Mouse (Mus musculus) small intestine, adult 2 months (tissue): ENCODE measurements at regions not wholly inside any gene's neighbourhood (a gene's known extent, or its start where the extent isn't known, plus 50 kb on each side); places are given as distances from the start of the nearest gene placed in this dataset.

Experiments
- H3K27ac ChIP-seq: fragments of 200-500 bp; 2 replicates; pipeline ENCODE4 v1.5.1; 2012; ENCODE audit warnings: low read depth, low read length, control low read depth, inconsistent platforms; ENCODE audit not compliant: insufficient read depth
- H3K27me3 ChIP-seq: fragments of 200-500 bp; 2 replicates; pipeline ENCODE4 v1.6.1; 2012; ENCODE audit warnings: mild to moderate bottlenecking, moderate library complexity, low read length, inconsistent platforms; ENCODE audit not compliant: control insufficient read depth, insufficient read depth
- H3K36me3 ChIP-seq: fragments of 200-500 bp; 2 replicates; pipeline ENCODE4 v1.6.1; 2012; ENCODE audit warnings: mild to moderate bottlenecking, low read length, control low read depth, inconsistent platforms; ENCODE audit not compliant: control insufficient read depth, insufficient read depth
- H3K4me1 ChIP-seq: fragments of 200-500 bp; 2 replicates; pipeline ENCODE4 v1.6.1; 2012; ENCODE audit warnings: low read length, inconsistent platforms, mixed read lengths; ENCODE audit not compliant: control insufficient read depth, insufficient read depth, insufficient read length
- H3K4me3 ChIP-seq: fragments of 200-500 bp; 2 replicates; pipeline ENCODE4 v1.5.1; 2012; ENCODE audit warnings: low read depth, mild to moderate bottlenecking, control low read depth, inconsistent platforms, low read length, moderate library complexity
- CTCF ChIP-seq: fragments of 200-500 bp; IDR thresholded peaks from 2 replicates; pipeline ENCODE4 v1.5.1; 2012; ENCODE audit warnings: low read depth, mild to moderate bottlenecking, control low read depth, inconsistent platforms, low read length, moderate library complexity, mixed read lengths; ENCODE audit not compliant: insufficient replicate concordance, insufficient read length; ENCODE audit errors: extremely low read depth
- POLR2A ChIP-seq: fragments of 200-500 bp; IDR thresholded peaks from 2 replicates; pipeline ENCODE4 v1.6.1; 2012; ENCODE audit warnings: low read depth, mild to moderate bottlenecking, control low read depth, inconsistent platforms, low read length, moderate library complexity
- WGBS: fragments of 180-500 bp; shearing (Covaris S2); methylation state at CpG from one replicate; pipeline ENCODE4 v1.1.7; 2018; 5-methylcytosine and 5-hydroxymethylcytosine counted together

GRCm38 (mm10) chr13:107546181-107546900 is 497.9 kb upstream of the Smim15 start:
- no peaks in the 10 kb centered on the region for H3K27me3 ChIP-seq
- H3K27ac ChIP-seq: no peak overlapping the region
- H3K4me1 ChIP-seq: no peaks in the 10 kb centered on the region
- H3K36me3 ChIP-seq: no peaks in the 10 kb centered on the region
- TF ChIP-seq CTCF: no peak
- TF ChIP-seq POLR2A: no peak
- no peak overlapping the region for H3K4me3 ChIP-seq
- WGBS: 72% methylated on average over 10 of the region's 10 CpGs

GRCm38 (mm10) chr13:107541635-107541955 is 502.7 kb upstream of the Smim15 start:
- 45% methylated on average over 2 of the region's 2 CpGs for WGBS
- no peak overlapping the region for H3K27ac ChIP-seq
- no peaks in the 10 kb centered on the region for H3K36me3 ChIP-seq

GRCm38 (mm10) chr13:107540784-107541634 is 503.2 kb upstream of the Smim15 start:
- Histone ChIP-seq H3K27ac (no peak overlapping the region), H3K4me3 (no peak overlapping the region), H3K36me3 (no peaks in the 10 kb centered on the region), H3K27me3 (no peaks in the 10 kb centered on the region), H3K4me1 (no peaks in the 10 kb centered on the region)
- no peak for TF ChIP-seq CTCF
- no peak for TF ChIP-seq POLR2A
- WGBS: 68% methylated on average over 16 of the region's 16 CpGs

More at GRCm38 (mm10) chr13:107541635-107541955, 502.7 kb upstream of the Smim15 start:
- no peak for TF ChIP-seq CTCF
- TF ChIP-seq POLR2A: no peak
- Histone ChIP-seq H3K4me3 (no peak overlapping the region), H3K4me1 (no peaks in the 10 kb centered on the region), H3K27me3 (no peaks in the 10 kb centered on the region)

GRCm38 (mm10) chr13:107540305-107540704 is 503.9 kb upstream of the Smim15 start:
- Histone ChIP-seq H3K4me3 (no peak overlapping the region), H3K4me1 (no peaks in the 10 kb centered on the region), H3K27me3 (no peaks in the 10 kb centered on the region), H3K36me3 (no peaks in the 10 kb centered on the region), H3K27ac (no peak overlapping the region)
- TF ChIP-seq CTCF (no peak), POLR2A (no peak)
- 92% methylated on average over 7 of the region's 7 CpGs for WGBS

GRCm38 (mm10) chr13:107539867-107540266 is 504.4 kb upstream of the Smim15 start:
- H3K36me3 ChIP-seq: no peaks in the 10 kb centered on the region
- H3K4me3 ChIP-seq: no peak overlapping the region
- WGBS: 91% methylated on average over 4 of the region's 4 CpGs
- TF ChIP-seq CTCF: no peak
- H3K27me3 ChIP-seq: no peaks in the 10 kb centered on the region
- no peak overlapping the region for H3K27ac ChIP-seq
- H3K4me1 ChIP-seq: no peaks in the 10 kb centered on the region

GRCm38 (mm10) chr13:107539326-107539725 is 504.9 kb upstream of the Smim15 start:
- no peaks in the 10 kb centered on the region for H3K4me1 ChIP-seq
- no peaks in the 10 kb centered on the region for H3K27me3 ChIP-seq
- no peak overlapping the region for H3K4me3 ChIP-seq
- no peaks in the 10 kb centered on the region for H3K36me3 ChIP-seq
- H3K27ac ChIP-seq: no peak overlapping the region
- TF ChIP-seq CTCF (no peak), POLR2A (no peak)
- 81% methylated on average over 4 of the region's 4 CpGs for WGBS

GRCm38 (mm10) chr13:107535213-107535612 is 509.0 kb upstream of the Smim15 start:
- Histone ChIP-seq H3K27ac (no peak overlapping the region), H3K4me3 (no peak overlapping the region), H3K27me3 (no peaks in the 10 kb centered on the region), H3K4me1 (no peaks in the 10 kb centered on the region), H3K36me3 (no peaks in the 10 kb centered on the region)
- WGBS: 73% methylated on average over 5 of the region's 5 CpGs
- no peak for TF ChIP-seq POLR2A
- TF ChIP-seq CTCF: no peak
